8 mouse cellular contexts compared by ENCODE assay signal in genomic region chr11:62004881-62005240, GRCm38 (mm10). TPM values are rescaled to one million over a fixed set of nuclear protein-coding genes. Genes with fewer than 3 reads are reported as not detected.
A peak's percentile ranks its signal among the peaks of the same experiment; 100 is the strongest.
DNase-seq lines count a peak whose midpoint lies in the region; ATAC-seq and TF ChIP-seq lines count a peak whose summit lies in the region.

No protein-coding gene starts in this region.

- H3K9ac ChIP-seq in lung, embryonic 16.5 days (ENCODE audit: low read length) = no peak overlapping the region
- H3K9ac ChIP-seq in limb, embryonic 14.5 days (ENCODE audit: low read depth, low read length, severe bottlenecking) = no peak overlapping the region

- no peak for ATAC-seq in erythroblast, adult 5-6 weeks (replicated peaks; ENCODE audit: low FRiP score, poor library complexity, severe bottlenecking)
- 0 out of 2 replicates have a peak, but pooled peaks have one; percentile 26 for ATAC-seq in lung, embryonic 16.5 days (ENCODE audit: low read depth)
- ATAC-seq in limb, embryonic 14.5 days (ENCODE audit: low FRiP score, low read depth) = no peak

- H3K4me3 ChIP-seq in erythroblast, embryonic 14.5 days (replicated peaks) = peak overlapping the region; percentile 47
- no peak overlapping the region for H3K4me3 ChIP-seq in lung, embryonic 16.5 days (ENCODE audit: low read length)
- H3K4me3 ChIP-seq in lung, adult 2 months (replicated peaks; ENCODE audit: extremely low read depth, low read depth, low read length) = no peak overlapping the region
- no peak overlapping the region for H3K4me3 ChIP-seq in limb, embryonic 14.5 days (replicated peaks; ENCODE audit: low read length)

- H3K4me1 ChIP-seq in erythroblast, embryonic 14.5 days (ENCODE audit: control insufficient read depth) = peaks cover 53% of the 10 kb centered on the region
- H3K4me1 ChIP-seq in lung, embryonic 16.5 days (replicated peaks; ENCODE audit: control insufficient read depth, insufficient read depth, low read length) = peaks cover 13% of the 10 kb centered on the region
- peaks cover 9% of the 10 kb centered on the region; the same call in 1 of the 2 replicates for H3K4me1 ChIP-seq in lung, adult 2 months (ENCODE audit: control insufficient read depth, insufficient read depth, low read length)
- H3K4me1 ChIP-seq in limb, embryonic 14.5 days (ENCODE audit: control insufficient read depth, insufficient read depth, low read length) = peaks cover 21% of the 10 kb centered on the region

- TF ChIP-seq CTCF in lung, adult 2 months (IDR thresholded peaks at IDR 0.05; ENCODE audit: insufficient read depth, low read length) = no peak

- TF ChIP-seq POLR2A in lung, adult 2 months (IDR thresholded peaks at IDR 0.05; ENCODE audit: borderline replicate concordance, extremely low read depth, low read depth, low read length) = no peak
- no peak for TF ChIP-seq POLR2A in limb, embryonic 14.5 days (IDR thresholded peaks at IDR 0.05; ENCODE audit: borderline replicate concordance, extremely low read depth, insufficient read depth, insufficient read length)

- H3K27ac ChIP-seq in lung, embryonic 16.5 days (ENCODE audit: low read length) = peak overlapping the region; percentile 38
- H3K27ac ChIP-seq in limb, embryonic 14.5 days (replicated peaks; ENCODE audit: low read depth, low read length) = peak overlapping the region; percentile 79

- 28% methylated on average over 6 of the region's 6 CpGs for whole genome bisulfite sequencing in lung, embryonic 16.5 days
- 19% methylated on average over 6 of the region's 6 CpGs for WGBS in lung, adult 2 months
- WGBS in limb, embryonic 14.5 days = 37% methylated on average over 6 of the region's 6 CpGs

- DNase-seq in lung, adult 2 months = no peak
- DNase-seq in limb, embryonic 14.5 days (ENCODE audit: low spot score) = no peak
- peak; percentile 14 for DNase-seq in splenic B cell, adult 2 months (ENCODE audit: low read depth, low spot score)
- DNase-seq in cerebellum, adult 8-10 months = no peak
- DNase-seq in adrenal gland, postnatal 14 days = no peak

- peaks cover 62% of the 10 kb centered on the region for H3K36me3 ChIP-seq in erythroblast, embryonic 14.5 days (ENCODE audit: control insufficient read depth)
- H3K36me3 ChIP-seq in lung, embryonic 16.5 days (ENCODE audit: control insufficient read depth, insufficient read depth, low read length) = no peaks in the 10 kb centered on the region
- H3K36me3 ChIP-seq in limb, embryonic 14.5 days (ENCODE audit: control insufficient read depth, insufficient read depth, low read length) = no peaks in the 10 kb centered on the region
- no peaks in the 10 kb centered on the region for H3K36me3 ChIP-seq in splenic B cell, adult 2 months (ENCODE audit: control insufficient read depth, insufficient read depth, low read length, poor library complexity, severe bottlenecking)

- peak overlapping the region; percentile 25; the same call in 1 of the 2 replicates for H3K4me2 ChIP-seq in lung, embryonic 16.5 days (ENCODE audit: low read depth, low read length)
- H3K4me2 ChIP-seq in limb, embryonic 14.5 days (replicated peaks; ENCODE audit: low read depth, low read length, severe bottlenecking) = no peak overlapping the region

- no peaks in the 10 kb centered on the region for H3K27me3 ChIP-seq in erythroblast, embryonic 14.5 days (ENCODE audit: control insufficient read depth)
- no peaks in the 10 kb centered on the region for H3K27me3 ChIP-seq in lung, embryonic 16.5 days (ENCODE audit: control insufficient read depth, insufficient read depth, low read depth, low read length)
- H3K27me3 ChIP-seq in limb, embryonic 14.5 days (ENCODE audit: control insufficient read depth, insufficient read depth, low read length) = no peaks in the 10 kb centered on the region
- no peaks in the 10 kb centered on the region for H3K27me3 ChIP-seq in splenic B cell, adult 2 months (ENCODE audit: control insufficient read depth, insufficient read depth, low read length, poor library complexity, severe bottlenecking)

- peaks cover 5% of the 10 kb centered on the region for H3K9me3 ChIP-seq in erythroblast, embryonic 14.5 days (ENCODE audit: control insufficient read depth, low read length)
- H3K9me3 ChIP-seq in lung, embryonic 16.5 days (ENCODE audit: control insufficient read depth, low read length) = no peaks in the 10 kb centered on the region
- no peaks in the 10 kb centered on the region for H3K9me3 ChIP-seq in limb, embryonic 14.5 days (ENCODE audit: control insufficient read depth, low read length)

RNA-seq across cellular contexts. Expression of gene Specc1, which starts 48.3 kb away (rescaled TPM):
- polyA plus RNA-seq in erythroblast, embryonic 14.5 days (2012) = 12.5 and 15.5 TPM in 2 replicates
- 950 and 990 TPM in 2 replicates for total RNA-seq in erythroblast, adult 5-6 weeks (2015; ENCODE audit: low replicate concordance)
- total RNA-seq in erythroblast, adult 5-6 weeks (2017; ENCODE audit: low replicate concordance) = 2,020 and 2,075 TPM in 2 replicates
- polyA plus RNA-seq in lung, embryonic 16.5 days (2015; fragmentation: Nextera tagmentation; extraction: Ambion mirVana) = 9.7 and 12.7 TPM in 2 replicates
- polyA plus RNA-seq in lung, adult 2 months (2012; rRNA removed) = 11.7 and 12.2 TPM in 2 replicates
- polyA plus RNA-seq in limb, embryonic 14.5 days (2012; rRNA removed) = 8.0 and 8.7 TPM in 2 replicates
- polyA plus RNA-seq in limb, embryonic 14.5 days (2014; fragmentation: Nextera tagmentation; extraction: Ambion mirVana) = 8.9 and 9.9 TPM in 2 replicates
- total RNA-seq in adrenal gland, postnatal 14 days (2021) = 17.1 and 19.6 TPM in 2 replicates
